Mouse (Mus musculus) brown adipose tissue, adult 24 weeks (tissue): ENCODE results near the gene Psmc2. TPM values are rescaled to one million over a fixed set of nuclear protein-coding genes. Genes with fewer than 3 reads are reported as not detected.

Source experiments
- H3K27ac ChIP-seq: fragments of 200-500 bp; replicated peaks from 2 replicates; pipeline ENCODE4 v1.5.1; 2012; ENCODE audit warnings: low read depth, mild to moderate bottlenecking, low read length
- H3K4me1 ChIP-seq: fragments of 200-500 bp; 2 replicates; pipeline ENCODE4 v1.6.1; 2012; ENCODE audit warnings: low read length, mixed read lengths; ENCODE audit not compliant: control insufficient read depth, insufficient read depth, insufficient read length
- H3K4me3 ChIP-seq: fragments of 200-500 bp; 2 replicates; pipeline ENCODE4 v1.5.1; 2012; ENCODE audit warnings: low read depth, mild to moderate bottlenecking, low read length, moderate library complexity; ENCODE audit not compliant: insufficient read depth
- polyA plus RNA-seq: library from polyadenylated mRNA; stranded (reverse); fragments of >200 nt; gene quantifications from 2 replicates; pipeline ENCODE4 v1.2.4, GENCODE M21; 2012; ENCODE audit not compliant: missing spikeins, insufficient read depth, insufficient read length

The Psmc2 gene
- polyA plus RNA-seq, 1 experiment = 83.9 TPM

DNA sequence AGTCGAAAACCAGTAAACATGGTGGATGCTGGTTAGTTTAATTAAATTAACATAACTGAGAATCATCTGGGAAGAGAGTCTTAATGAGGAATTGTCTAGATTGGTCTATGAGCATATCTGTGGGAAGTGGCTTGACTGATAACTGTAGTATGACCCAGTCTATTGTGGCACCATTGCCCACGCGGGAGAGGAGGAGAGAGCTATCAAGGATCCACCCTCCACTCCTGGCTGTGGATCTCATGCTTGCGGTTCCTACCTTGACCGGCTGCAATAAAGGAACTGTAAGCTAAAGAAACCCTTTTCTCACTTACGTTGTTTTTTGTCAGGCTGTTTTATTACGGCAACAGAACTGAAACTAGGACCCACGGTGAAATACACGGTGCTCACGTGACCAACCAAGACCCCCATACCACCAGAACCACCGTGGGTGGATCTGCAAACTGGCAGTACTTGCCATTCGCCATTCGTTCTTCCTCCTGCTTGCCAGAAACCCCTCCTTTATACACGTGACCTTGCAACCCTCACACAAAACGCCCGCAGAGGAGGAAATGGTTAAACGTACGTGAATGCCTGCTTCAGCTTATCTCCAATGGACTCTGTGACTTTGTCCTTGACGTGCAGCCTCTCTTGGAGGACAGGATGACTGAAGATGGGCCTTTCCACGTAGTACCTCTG is 61.7 kb downstream of the Psmc2 start:
- Histone ChIP-seq H3K27ac (no peak overlapping the region), H3K4me3 (no peak overlapping the region), H3K4me1 (no peaks in the 10 kb centered on the region)

- no peak overlapping the region for H3K27ac ChIP-seq
- no peak overlapping the region for H3K4me3 ChIP-seq
- H3K4me1 ChIP-seq = no peaks in the 10 kb centered on the region
Observed at GRCm38 (mm10) chr5:21847438-21847837, 62.4 kb downstream of the Psmc2 start.

- H3K4me1 ChIP-seq = no peaks in the 10 kb centered on the region
- H3K4me3 ChIP-seq = no peak overlapping the region
- H3K27ac ChIP-seq = no peak overlapping the region
Observed at GRCm38 (mm10) chr5:21851679-21852340, 66.7 kb downstream of the Psmc2 start.

Other genes starting within 250 kb of the Psmc2 start
- gene Lrrc17, start 241.7 kb upstream of the Psmc2 start, polyA plus RNA-seq = 2.4 and 4.0 TPM in 2 replicates
- not detected in 2 replicates for gene Fbxl13, start 139.6 kb upstream of the Psmc2 start, polyA plus RNA-seq
- gene Armc10, start 139.5 kb upstream of the Psmc2 start, polyA plus RNA-seq = 7.4 and 11.3 TPM in 2 replicates
- 9.0 and 12.9 TPM in 2 replicates for gene Napepld, start 83.9 kb upstream of the Psmc2 start, polyA plus RNA-seq
- gene Pmpcb, start 48.1 kb upstream of the Psmc2 start, polyA plus RNA-seq = 426 and 475 TPM in 2 replicates
- 16.8 and 19.9 TPM in 2 replicates for gene Dnajc2, start within 50 bp of the Psmc2 start, polyA plus RNA-seq
- gene Slc26a5, start 80.3 kb downstream of the Psmc2 start, polyA plus RNA-seq = not detected in 2 replicates